Mouse (Mus musculus): Measurements from ENCODE around the gene Btk. TPM values are rescaled to one million over a fixed set of nuclear protein-coding genes. Genes with fewer than 3 reads are reported as not detected.

Btk gene
- total RNA-seq (2021) = under 1 TPM; 0.63 to 0.65 TPM

DNA sequence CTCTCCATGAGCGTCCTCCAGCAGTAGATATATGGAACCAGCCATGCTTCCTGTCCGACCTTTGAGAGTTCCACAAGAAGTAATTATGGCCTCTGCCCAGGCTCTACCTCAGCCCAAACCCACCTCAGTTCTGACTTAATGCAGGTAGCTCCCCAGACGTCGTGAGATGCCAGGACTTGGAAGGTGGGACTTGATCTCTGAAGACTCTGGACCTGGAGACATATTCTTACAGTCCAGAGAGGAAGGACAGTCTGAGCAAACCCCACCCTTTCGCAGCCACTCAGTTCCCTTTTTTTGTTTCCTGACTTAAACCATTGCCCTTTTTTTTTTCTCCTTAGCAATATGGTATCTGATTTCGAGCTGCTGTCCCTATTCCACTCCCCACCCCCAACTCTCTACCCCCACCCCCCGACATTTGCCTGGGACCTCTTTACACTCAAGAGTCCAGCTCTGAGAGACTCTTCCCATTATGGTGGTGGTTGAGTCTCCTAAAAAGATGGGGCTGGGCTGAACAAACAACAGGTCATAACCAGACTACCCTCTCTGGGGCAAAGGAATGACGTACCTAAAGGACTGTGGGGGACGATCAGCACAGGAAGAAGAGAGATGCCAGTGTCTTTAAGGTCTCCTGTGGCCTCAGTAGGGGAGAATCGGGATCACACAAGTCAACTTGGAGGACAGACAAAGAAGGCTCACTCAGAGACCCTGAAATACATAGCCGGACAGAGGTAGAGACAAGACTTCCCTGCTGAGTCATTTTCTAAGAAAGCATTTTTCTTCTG is at the start of gene Btk:
Btk (minus strand) TSS at position 683 of the 782 bp plus-strand sequence.
- no peak for DNase-seq

DNA sequence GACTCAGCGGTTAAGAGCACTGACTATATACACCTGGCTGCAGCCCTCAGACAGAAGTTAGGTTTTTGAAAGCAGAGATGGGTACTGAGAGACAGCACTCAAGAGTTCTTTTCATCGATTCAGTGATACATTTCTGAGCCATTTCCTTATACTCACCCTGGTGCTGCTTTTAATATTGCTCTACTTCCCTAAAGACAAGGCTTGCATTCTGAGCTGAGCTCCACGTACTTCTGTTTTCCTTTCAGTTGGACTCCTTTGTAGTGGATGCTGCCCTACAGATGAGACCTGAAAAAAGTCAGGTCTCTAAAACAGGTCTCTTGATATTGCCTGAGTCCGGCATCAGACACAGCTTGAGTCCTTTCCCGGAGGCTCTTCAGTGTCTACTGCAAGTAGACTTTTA is 49.3 kb upstream of the Btk start:
- no peak for DNase-seq

DNA sequence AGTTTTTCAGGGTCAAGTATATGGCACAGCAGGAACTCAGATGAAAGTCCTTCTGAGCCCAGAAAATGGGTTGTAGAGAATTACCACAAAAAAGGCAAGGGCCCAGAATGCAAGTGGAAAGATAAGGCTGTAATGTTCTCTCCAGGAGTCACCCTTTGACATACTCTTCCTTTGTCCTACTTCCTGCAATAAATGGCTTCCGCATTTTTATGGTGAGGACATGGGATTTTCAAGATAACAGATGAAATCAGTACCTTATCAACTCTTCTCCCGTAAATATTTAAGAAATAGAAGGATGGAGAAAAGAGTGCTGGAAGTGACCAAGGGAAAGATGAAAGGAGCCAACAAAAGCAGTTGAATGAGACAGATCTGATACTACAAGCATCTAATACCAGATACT is 44.8 kb upstream of the Btk start:
- DNase-seq = no peak

DNA sequence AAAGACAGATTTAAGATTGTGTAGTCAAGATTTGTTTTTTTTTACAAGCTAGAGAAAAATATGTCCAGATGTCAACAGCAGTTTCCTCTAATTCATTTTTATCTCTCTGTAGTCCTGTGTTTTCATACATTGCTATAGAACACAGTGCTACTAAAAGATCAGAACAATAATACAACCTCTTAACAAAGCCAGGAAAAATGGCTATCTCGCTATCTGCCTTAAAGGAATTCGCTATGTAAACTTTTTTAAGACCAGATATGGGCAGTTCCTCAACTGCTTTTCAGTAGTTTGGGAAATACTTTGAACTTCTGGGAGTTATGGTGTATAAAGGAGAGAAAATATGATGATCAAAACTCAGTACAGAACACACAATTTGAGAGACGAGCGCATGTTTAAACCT is 40.0 kb upstream of the Btk start:
- DNase-seq = no peak

DNA sequence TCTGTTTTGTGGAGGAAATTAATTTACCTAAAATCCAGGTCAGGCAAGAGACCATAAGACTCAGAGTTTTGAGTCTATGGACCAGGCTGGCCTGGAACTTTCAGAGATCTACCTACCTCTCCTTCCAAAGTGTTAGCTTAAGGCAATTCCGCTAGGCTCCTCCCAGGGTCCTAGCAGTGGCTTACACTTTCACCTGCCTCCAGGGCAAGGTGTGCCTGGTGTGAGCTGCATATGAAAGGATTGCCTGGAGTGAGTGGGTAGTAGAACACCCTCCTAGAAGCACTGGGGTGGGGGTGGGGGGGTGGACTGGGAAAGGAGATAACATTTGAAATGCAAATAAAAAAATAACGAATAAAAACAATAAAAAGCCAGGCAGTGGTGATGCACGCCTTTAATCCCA is 38.3 kb upstream of the Btk start:
- DNase-seq = no peak

DNA sequence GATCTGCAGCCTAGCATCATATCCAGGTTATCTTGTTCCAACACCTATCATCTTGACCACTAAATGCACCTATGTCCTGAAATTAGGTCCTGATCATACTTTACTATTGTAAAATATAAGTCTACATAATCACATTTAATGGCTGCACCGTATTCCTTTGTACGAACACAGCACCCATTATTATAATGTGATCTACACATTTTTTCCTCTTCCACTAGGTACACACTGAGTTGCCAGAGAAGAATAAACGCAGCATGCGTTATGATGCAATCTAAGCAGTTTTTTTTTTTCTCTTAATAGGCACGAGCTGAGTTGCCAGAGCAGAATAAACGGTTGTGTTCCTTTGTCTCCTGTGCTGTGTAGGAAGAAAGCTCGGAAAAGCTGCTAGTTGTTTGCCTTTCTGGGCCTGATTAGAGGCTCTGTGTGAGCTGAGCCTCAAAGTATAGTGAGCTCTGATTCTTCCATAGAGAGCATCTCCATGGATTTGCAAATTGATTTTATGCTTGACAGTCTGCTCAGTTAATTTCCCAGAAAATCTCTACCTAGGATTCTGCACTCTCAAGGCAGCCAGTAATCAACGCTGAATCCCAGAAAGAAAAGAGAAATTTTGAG is 37.0 kb upstream of the Btk start:
- no peak for DNase-seq

DNA sequence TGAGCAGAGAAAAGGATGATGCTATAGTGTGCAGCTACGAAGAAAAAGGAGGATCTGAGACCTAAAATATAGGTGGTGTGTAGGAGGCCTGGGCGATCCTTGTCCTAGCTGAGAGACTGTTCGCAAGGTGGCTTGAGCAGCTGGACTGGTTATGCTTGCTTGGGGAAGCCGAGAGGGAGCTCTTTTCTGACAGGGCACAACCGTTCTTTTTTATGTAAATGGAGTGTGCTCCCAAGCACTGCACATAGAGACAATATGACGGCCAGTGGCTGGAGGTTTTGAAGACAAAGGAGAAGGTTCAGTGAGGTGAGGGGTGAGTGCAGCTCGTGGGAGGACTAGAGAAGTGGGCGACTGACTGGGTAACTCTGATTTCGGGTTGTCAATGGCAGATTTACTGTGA is 36.3 kb upstream of the Btk start:
- DNase-seq = no peak

DNA sequence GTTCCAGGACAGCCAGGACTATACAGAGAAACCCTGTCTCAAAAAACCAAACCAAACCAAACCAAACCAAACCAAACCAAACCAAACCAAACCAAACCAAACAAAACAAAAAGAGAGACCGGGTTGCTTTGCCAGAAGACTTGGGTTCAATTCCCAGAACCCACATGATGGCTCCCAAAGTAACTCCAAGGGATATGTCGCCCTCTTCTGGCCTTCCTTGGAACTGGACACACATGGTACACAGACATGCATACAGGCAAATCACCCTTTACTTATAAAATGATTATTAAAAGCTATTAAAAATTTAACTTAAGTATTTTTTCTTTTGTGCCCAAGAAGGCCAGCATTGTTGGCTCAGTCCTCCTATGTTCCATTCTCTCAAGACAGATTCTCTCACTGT is 30.9 kb upstream of the Btk start:
- no peak for DNase-seq

DNA sequence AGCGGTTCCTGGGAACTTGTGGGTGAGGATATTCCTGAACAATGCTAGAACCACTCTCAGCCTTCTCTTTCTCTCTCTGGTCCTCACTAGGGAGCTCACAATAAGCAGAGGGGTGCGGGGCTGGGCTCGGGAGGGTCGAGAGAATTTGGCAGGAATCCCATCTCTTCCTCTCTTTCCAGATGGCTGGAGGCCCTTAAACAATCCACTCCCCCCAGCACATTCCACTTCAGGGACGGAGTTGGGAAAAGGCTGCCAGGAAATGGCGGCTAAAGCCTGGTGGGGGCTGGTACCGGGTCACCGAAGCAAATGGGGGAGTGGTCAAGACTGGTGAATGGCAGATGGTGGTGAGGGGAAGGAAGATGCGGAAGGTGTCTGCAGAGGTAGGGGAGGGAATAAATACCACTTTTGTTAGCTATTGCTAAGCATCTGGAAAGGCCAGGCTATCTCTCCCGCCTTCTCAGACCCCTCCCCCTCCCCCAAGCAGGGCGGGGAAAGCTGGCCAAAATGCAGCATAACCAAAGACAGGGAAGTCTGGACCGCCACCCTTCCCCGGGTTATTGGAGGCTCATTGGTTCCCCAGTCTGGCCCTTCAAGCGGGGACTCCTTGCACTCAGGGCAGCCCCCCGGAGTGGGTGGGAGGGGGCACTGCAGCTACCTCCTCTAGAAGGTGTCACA is 29.1 kb upstream of the Btk start:
- DNase-seq = peak in 1 of 2 experiments; percentile 15

DNA sequence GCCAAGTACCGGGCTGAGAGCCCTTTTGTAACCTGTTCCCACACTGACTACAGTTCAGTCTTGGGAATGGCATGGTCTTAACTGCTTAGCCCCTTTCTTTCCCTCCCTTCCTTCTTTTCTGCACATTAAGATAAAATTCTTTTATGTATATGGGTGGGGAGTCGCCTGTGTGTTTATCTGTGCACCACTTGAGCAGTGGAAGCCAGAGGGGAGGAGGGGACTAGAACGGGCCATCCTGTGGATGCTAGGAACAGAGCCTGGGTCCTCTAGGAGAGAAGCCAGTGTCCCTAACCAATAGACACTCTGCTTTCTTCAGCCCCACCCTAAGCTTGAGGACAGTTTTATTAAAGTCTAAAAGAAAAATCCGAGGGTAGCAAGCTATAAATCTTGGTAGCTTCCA is 27.6 kb upstream of the Btk start:
- DNase-seq = no peak

DNA sequence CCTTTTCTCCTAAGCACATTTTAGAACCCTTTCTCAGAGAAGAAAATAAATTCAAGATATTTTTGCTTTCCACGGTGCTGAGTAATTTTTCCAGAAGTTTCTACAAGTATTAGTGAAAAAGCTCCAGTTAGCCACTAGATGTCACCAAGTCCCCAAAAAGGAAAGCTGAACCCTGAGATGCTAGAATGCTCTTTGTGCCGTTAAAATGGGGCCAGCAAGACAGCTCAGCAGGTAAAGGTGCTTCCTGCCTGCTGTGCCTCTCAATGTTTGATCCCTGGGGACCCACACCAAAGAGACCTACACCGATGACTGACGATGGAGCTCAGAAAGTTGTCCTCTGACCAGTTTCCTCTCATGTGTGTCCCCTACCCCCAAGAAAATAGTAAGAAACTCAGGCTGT is 26.1 kb upstream of the Btk start:
- DNase-seq = no peak

DNA sequence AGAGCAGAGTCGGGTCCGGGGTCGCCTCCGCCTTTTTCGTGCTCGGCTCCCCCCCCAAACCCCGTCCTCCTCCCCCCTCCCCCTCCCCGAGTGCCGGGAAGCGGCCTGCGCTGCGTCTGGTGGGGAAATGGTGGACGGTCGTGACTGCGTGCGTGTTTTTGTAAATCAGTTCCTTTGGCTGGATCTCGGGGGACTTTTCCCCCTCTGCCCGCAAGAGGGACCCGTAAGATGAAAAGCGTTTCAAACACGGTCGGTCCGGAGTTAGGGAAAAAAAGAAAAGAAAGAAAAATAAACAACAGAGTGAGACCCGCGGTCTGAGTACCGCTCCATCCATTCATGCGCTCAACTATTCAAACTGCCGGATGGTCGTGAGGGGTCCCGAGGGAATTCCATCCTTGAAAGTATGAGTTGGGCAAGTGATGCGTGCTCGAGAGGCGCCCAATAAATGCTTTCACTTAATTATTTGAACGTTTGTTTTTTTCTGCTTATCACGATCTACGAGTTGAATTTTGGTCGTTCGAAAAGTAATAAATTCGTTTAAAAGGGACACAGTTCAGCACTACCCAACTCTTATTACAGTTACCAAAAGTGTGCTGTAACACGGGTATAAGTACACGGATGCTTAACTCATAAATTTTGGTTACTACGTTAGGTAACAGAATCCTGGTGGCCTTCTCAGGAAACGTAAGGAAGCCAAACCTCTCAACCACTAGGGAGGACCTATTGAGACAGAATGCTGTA is 18.2 kb upstream of the Btk start:
- no peak for DNase-seq

DNA sequence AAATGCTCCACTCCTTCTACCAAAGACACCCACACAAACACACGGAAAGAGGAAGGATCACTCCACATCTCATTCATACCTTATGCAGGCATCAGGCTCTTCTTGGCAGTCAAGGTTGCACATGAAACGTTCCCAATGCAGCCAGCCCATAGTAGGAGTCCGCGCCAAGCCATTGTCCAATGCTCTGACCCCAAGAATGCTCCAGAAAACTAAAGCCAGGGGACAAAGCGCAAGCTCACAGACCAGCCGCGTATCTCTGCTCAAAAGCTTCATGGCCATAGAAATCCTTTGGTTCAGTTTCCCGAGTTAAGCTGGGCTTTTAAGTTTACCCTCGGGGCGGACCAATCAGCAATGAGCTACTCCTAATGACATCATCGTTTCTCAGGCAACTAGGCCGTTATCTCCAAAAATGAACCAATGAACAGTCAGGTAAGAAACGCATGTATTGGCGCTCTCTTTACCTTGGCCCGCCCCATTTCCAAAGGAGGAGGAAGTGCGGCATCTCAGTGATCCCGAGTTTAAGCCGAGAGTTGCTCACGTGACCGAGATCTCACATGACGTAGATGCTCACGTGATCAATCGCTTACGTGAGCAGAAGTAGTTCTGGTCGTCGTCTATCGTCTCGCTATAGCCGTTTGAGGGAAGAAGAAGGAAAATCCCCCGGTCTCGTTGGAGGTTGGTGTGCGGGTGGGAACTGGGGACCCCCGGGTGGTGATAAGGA is 17.4 kb upstream of the Btk start, which contains the start of the genes Gla and Hnrnph2:
Gla (minus strand) TSS at position 467 of the 721 bp plus-strand sequence.
Hnrnph2 (plus strand) TSS at position 521 of the 721 bp plus-strand sequence.
- DNase-seq = peak; percentile 84 to 89

DNA sequence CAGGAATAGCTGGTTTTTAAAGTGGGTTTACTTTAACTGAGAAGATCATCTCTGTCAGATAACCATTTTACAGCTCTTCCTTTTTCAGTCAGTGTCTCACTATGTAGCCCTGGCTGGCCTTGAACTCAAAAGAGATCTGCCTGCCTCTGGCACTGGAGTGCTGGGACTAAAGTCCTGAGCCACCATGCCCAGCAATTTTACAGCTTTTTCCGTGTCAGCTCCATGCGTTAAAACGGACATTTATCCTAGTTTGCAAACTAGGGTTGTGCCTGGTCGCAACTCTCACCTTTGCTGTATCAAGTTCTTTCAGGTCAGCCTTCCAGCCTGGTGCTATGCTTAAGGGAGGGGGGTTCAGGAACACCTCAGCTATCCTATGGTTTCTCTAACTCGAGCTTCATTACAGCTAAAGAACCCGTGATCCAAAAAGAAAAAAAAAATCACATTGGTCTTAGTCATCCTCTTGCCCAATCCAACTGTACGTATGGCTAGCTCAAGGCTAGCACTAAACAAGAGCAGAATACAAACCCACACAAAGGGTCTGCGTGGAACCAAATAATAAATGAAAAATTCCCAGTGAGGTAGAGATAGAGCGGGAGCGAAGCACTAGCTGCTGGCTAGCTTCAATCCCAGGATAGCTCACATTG is 16.7 kb upstream of the Btk start:
- no peak for DNase-seq

DNA sequence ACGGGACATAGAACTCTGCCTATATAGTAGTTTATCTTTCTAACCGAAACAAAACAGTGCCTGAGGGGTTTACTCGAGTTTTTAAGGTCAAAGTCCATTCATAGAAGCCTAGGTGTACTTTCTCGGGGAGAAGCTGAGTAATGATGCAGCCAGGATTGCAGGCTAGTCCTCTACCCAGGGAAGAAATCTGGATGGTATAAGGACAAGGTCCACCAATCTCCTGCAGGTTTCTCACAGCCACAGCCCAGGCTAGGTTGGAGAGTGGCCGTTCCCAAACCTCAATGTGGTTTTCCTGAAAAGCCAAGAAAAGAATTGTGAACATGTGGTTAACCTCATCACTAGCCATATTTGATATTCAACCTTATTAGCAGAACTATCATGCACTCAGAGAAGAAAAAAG is 6.5 kb upstream of the Btk start:
- DNase-seq = no peak

DNA sequence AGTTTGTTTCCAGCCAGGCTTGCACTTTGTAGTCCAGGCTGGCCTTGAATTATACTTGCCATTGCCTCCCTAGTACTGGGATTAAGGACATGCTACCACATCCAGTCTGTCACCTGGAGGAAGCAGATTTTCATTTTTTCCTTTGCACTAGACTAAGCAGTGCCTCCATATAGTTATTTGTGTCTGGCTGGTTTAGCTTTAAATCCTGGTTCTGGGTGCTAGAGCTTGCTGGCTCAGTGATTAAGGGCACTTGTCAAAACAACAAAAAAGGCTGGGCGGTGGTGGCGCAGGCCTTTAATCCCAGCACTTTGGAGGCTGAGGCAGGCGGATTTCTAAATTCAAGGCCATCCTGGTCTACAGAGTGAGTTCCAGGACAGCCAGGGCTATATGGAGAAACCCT is 5.6 kb upstream of the Btk start:
- no peak for DNase-seq

DNA sequence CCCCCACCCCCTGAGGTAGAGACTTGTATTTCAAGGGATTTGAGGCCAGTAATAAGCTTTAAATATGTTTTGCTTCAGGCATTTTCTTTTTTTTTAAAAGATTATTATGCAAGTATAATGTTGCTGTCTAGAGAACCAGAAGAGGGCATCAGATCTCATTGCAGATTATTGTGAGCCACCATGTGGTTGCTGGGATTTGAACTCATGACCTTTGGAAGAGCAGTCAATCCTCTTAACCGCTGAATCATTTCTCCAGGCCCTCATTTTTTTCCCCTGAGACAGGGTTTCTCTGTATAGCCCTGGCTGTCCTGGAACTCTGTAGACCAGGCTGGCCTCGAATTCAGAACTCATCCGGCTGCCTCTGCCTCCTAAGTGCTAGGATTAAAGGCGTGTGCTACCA is 4.9 kb upstream of the Btk start:
- DNase-seq = no peak

DNA sequence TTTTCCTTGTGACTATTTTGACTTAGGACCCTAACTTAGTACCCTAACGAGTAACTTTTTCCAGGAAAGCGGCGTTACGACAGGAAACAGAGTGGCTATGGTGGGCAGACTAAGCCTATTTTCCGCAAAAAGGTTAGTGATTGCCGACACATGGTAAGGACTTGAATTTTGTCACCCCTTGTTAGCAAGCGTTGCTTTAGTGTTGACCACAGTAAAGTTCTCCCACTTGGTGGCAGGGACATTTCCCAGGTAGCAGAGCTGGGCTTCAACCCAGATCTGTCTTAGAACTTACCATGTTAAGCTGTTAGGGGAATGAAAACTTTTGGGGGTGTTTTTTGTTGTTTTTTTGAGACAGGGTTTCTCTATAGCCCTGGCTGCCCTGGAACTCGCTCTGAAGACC is 3.1 kb upstream of the Btk start:
- DNase-seq = no peak

DNA sequence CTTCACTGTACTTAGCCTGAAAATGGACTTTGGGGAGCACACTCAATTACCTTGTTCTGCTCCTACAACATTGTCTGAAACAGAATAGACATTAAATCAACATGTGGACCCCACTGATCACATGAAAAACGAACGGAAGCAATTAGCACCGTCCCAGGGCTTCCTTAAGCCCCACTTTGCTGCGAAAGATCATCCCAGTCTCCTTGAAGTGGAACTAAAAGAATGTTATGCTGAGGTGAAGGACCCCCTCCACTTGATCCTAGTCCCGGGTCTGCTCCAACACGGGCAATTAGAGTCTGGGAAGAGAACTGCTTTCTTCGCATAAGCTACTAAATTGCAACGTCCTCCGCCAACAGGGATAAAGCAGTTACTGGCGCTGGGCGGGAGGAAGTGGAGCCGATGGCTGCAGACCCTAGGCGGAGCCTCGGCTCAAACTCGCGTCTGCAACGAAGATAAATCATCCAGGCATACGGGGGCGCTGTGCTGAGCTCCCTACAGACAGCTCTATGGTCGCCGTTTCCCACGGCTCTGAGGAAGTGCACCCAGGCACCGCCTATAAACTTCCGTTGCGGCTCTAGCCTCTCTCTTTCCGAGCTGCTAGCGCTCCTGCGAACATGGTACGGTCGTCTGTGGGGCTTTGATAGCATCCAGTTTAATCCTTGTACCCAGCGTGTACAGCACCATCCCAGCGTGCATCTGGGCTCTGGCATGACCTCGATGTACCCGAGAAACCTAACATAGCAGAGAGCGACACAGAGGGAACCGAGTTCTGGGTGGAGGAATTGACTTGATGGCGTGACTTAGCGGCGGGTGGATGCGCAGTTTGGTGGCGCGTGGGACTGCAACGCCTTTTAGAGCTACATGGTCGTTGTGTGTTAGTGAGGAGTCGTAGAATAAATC is 2.0 kb upstream of the Btk start, which contains the start of gene Rpl36a:
Rpl36a (plus strand) TSS at position 552 of the 900 bp plus-strand sequence.
- DNase-seq = peak; percentile 84 to 86

DNA sequence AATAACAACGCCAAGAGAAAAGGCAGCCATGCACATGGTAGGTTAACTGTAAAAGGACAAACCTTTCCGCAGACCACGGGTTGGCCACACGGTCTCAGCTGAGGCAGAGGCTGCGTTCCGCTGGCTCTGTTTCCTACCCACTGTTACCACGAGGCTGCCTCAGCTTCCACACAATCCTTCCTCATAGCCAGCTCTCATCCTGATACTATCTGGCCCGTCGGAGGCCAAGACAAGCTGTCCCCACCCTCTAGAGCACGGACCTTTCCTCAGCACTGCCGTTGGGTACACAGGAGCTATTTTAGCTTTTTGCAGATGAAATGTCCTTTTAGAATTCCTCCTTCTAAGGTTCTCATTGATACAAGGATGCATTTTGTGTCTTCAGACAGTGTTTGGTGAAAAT is 1.1 kb downstream of the Btk start:
- DNase-seq = no peak

Measured in layer of hippocampus, postnatal 36 days (tissue).